Mouse (Mus musculus): Measurements from ENCODE around the gene Tut4. TPM values are rescaled to one million over a fixed set of nuclear protein-coding genes. Genes with fewer than 3 reads are reported as not detected.

Tut4 gene
- total RNA-seq (2021), result 10 to 100 TPM; 19.0 to 20.0 TPM
- long read RNA-seq, experiment 1, partial matches to known transcripts, result 8 of 12 reads
- long read RNA-seq, experiment 1, other reads (novel, unspliced or antisense), result 4 of 12 reads
- long read RNA-seq, experiment 2, partial matches to known transcripts, result 1 of 11 reads
- long read RNA-seq, experiment 2, other reads (novel, unspliced or antisense), result 10 of 11 reads

GRCm38 (mm10) chr4:108459231-108460155, at the start of gene Tut4:
TSS of gene Tut4 (plus strand) at chr4:108459426.
- peak; percentile 89 for DNase-seq
- TF ChIP-seq CTCF (IDR thresholded peaks at IDR 0.05), result no peak
- Histone ChIP-seq H3K4me3 (peak within 1 kb of the TSS; percentile 92), H3K27ac (peak within 1 kb of the TSS; percentile 92)
- intact Hi-C loops (cut with DNase I), result loop anchor here (2.0 to 5.0 kb wide), 3 partner anchors 53 to 112 kb away; partner anchors contain the start of gene Gpx7

DNA sequence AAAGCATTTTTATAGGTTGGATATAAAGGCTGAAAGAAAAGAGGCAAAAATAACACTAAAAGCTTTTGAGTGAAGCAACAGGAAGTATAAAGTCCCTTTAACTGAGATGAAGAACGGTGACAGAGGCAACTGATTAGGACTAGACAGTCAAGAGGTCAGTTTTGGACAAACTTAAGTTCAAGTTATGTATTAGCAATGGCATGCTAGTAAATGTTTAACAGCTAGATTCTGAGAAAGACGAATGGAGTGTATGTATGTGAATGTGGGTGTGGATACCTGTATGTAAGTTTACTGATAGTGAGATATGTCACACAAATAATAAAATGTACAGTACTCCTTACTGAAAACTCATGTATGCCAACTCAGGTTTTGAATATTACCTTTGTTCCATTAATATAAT, 34.6 kb upstream of the Tut4 start:
- H3K4me3 ChIP-seq, result no peak overlapping the region
- intact Hi-C loops (cut with DNase I), result no loop called here
- no peak overlapping the region for H3K27ac ChIP-seq
- DNase-seq, result no peak
- no peak for TF ChIP-seq CTCF (IDR thresholded peaks at IDR 0.05)

- TF ChIP-seq CTCF (IDR thresholded peaks at IDR 0.05), result no peak
These were observed 31.4 kb upstream of the Tut4 start for GRCm38 (mm10) chr4:108427719-108428340.

GRCm38 (mm10) chr4:108428341-108428721, 30.9 kb upstream of the Tut4 start:
- no peak for TF ChIP-seq CTCF (IDR thresholded peaks at IDR 0.05)
- H3K27ac ChIP-seq, result no peak overlapping the region
- H3K4me3 ChIP-seq, result no peak overlapping the region
- no peak for DNase-seq
- intact Hi-C loops (cut with DNase I), result no loop called here

More at GRCm38 (mm10) chr4:108427719-108428340, 31.4 kb upstream of the Tut4 start:
- Histone ChIP-seq H3K27ac (no peak overlapping the region), H3K4me3 (no peak overlapping the region)
- intact Hi-C loops (cut with DNase I), result no loop called here
- no peak for DNase-seq

GRCm38 (mm10) chr4:108430656-108431560, 28.3 kb upstream of the Tut4 start:
- Histone ChIP-seq H3K27ac (no peak overlapping the region), H3K4me3 (no peak overlapping the region)
- intact Hi-C loops (cut with DNase I), result no loop called here
- DNase-seq, result no peak
- no peak for TF ChIP-seq CTCF (IDR thresholded peaks at IDR 0.05)

GRCm38 (mm10) chr4:108431561-108431936, 27.7 kb upstream of the Tut4 start:
- Histone ChIP-seq H3K4me3 (no peak overlapping the region), H3K27ac (no peak overlapping the region)
- intact Hi-C loops (cut with DNase I), result no loop called here
- TF ChIP-seq CTCF (IDR thresholded peaks at IDR 0.05), result no peak
- no peak for DNase-seq

- Histone ChIP-seq H3K27ac (no peak overlapping the region), H3K4me3 (no peak overlapping the region)
- no peak for DNase-seq
- no peak for TF ChIP-seq CTCF (IDR thresholded peaks at IDR 0.05)
- intact Hi-C loops (cut with DNase I), result no loop called here
These were observed 25.9 kb upstream of the Tut4 start for GRCm38 (mm10) chr4:108433341-108433740.

DNA sequence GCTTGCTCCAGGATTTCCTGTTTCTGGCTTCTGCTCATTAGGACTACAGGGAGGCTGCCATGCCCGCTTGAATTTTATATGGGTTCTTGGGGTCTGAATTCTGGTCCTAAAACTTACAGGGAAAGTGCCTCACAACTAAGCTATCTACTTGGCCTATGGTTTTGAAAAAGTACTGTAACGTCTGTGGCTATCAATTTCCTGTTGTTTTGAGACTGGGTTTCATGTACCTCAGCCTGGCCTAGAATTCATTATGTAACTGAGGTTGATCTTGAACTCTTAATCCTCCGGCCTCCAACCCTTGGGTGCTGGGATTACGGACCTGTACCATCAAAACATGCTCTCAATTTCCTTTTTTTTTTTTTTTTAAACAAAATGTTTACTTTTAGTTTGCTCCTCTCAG, 25.0 kb upstream of the Tut4 start:
- no peak for DNase-seq
- Histone ChIP-seq H3K27ac (no peak overlapping the region), H3K4me3 (no peak overlapping the region)
- intact Hi-C loops (cut with DNase I), result no loop called here
- TF ChIP-seq CTCF (IDR thresholded peaks at IDR 0.05), result no peak

GRCm38 (mm10) chr4:108434781-108435180, 24.4 kb upstream of the Tut4 start:
- intact Hi-C loops (cut with DNase I), result no loop called here

GRCm38 (mm10) chr4:108435646-108436045, 23.6 kb upstream of the Tut4 start:
- intact Hi-C loops (cut with DNase I), result no loop called here
- no peak for TF ChIP-seq CTCF (IDR thresholded peaks at IDR 0.05)
- H3K27ac ChIP-seq, result no peak overlapping the region
- no peak overlapping the region for H3K4me3 ChIP-seq
- no peak for DNase-seq

More at GRCm38 (mm10) chr4:108434781-108435180, 24.4 kb upstream of the Tut4 start:
- H3K4me3 ChIP-seq, result no peak overlapping the region
- DNase-seq, result no peak
- TF ChIP-seq CTCF (IDR thresholded peaks at IDR 0.05), result no peak
- no peak overlapping the region for H3K27ac ChIP-seq

DNA sequence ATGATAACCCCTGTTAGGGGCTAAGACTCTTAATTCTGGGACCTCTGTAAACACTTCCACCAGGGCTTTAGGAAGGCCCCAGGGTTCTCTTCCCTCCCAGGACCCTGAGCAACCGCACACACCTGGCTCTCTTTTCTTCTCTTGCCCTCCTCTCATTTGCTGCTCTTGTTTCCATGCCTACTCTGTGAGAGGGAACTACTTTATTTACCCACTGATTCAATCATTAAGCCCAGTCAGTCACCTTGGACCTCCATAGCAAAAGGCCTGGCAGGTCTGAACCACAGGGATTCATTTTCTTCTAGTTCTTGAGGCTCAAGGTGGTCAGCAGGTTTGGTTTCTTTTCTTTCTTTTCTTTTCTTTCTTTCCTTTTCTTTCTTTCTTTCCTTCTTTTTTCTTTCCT, 23.0 kb upstream of the Tut4 start:
- Histone ChIP-seq H3K27ac (no peak overlapping the region), H3K4me3 (no peak overlapping the region)
- intact Hi-C loops (cut with DNase I), result no loop called here
- TF ChIP-seq CTCF (IDR thresholded peaks at IDR 0.05), result no peak
- DNase-seq, result no peak
